Mouse (Mus musculus): ENCODE results near the gene Gpatch3.

Gpatch3 gene

GRCm38 (mm10) chr4:133625621-133626071 lies 51.1 kb downstream of the Gpatch3 start:
- DNase-seq = peak; percentile 81

- no peak for DNase-seq
These were observed 51.7 kb downstream of the Gpatch3 start for GRCm38 (mm10) chr4:133626221-133626620.

- DNase-seq = no peak
These were observed 52.1 kb downstream of the Gpatch3 start for GRCm38 (mm10) chr4:133626621-133627020.

GRCm38 (mm10) chr4:133627039-133627438 lies 52.5 kb downstream of the Gpatch3 start:
- no peak for DNase-seq

- DNase-seq = no peak
These were observed 54.0 kb downstream of the Gpatch3 start for GRCm38 (mm10) chr4:133628517-133628916.

- DNase-seq = no peak
These were observed 54.6 kb downstream of the Gpatch3 start for GRCm38 (mm10) chr4:133629191-133629590.

GRCm38 (mm10) chr4:133630326-133630920 lies 55.9 kb downstream of the Gpatch3 start:
- DNase-seq = no peak

GRCm38 (mm10) chr4:133631071-133631768 lies 56.7 kb downstream of the Gpatch3 start:
- DNase-seq = no peak

GRCm38 (mm10) chr4:133631769-133632411 lies 57.3 kb downstream of the Gpatch3 start:
- peak; percentile 24 for DNase-seq

- peak; percentile 72 for DNase-seq
These were observed 58.2 kb downstream of the Gpatch3 start for GRCm38 (mm10) chr4:133632483-133633327.

GRCm38 (mm10) chr4:133633332-133634042 lies 58.9 kb downstream of the Gpatch3 start:
- peak; percentile 97 for DNase-seq

All from thymus, postnatal 25 days (tissue).